Mouse (Mus musculus): ENCODE results near the gene Fam172a.
"Not testable (repeated sequence)": the region's sequence is repeated elsewhere in the genome, so short reads cannot be mapped to it uniquely, and the experiment has no call there.

The Fam172a gene

GRCm38 (mm10) chr13:77701733-77702132, at the start of gene Fam172a:
Gene Fam172a (plus strand): TSS chr13:77702033.
- not testable (repeated sequence) for DNase-seq

GRCm38 (mm10) chr13:77688651-77689050, 13.2 kb upstream of the Fam172a start:
- peak; percentile 54 for DNase-seq

DNA sequence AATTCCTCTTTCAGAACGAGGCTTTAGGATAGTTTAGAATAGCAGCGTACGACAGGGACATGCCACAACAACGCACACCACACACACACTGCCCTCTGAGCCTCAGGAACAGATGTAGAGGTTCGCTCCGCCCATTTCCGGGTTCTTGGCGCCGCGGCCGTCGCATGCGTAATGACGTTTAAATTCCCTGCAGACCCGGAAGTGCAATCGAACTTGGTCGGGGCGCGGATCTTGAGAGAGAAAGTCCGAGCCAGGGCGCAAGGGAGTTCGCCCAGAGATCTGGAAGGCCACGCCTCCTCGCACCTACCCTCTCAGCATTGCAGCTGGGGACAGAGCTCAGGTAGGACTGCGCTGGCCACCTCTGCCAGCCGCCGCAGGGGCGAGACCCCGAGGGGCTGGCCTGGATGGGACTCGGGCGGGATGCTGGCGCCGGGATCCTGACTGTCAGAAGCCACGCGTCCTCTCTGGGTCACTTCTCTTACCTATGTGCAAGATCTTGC, 6.7 kb downstream of the Fam172a start:
- DNase-seq: peak; percentile 99

DNA sequence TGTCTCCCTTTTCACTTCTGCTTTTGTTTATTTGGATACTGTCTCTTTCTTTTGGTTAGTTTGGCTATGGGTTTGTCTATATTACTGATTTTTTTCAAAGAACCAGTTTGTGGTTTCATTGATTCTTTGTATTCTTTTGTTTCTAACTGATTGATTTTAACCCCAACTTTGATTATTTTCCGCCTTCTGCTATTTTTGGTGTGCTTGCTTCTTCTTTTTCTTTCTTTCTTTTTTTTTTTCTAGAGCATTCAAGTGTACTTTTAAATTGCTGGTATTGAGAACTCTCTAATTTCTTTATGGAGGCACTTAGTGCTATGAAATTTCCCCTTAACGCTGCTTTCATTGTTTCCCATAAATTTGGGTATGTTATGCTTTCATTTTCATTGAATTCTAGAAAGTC, 15.7 kb downstream of the Fam172a start:
- no peak for DNase-seq

GRCm38 (mm10) chr13:77742822-77743221, 41.0 kb downstream of the Fam172a start:
- no peak for DNase-seq

DNA sequence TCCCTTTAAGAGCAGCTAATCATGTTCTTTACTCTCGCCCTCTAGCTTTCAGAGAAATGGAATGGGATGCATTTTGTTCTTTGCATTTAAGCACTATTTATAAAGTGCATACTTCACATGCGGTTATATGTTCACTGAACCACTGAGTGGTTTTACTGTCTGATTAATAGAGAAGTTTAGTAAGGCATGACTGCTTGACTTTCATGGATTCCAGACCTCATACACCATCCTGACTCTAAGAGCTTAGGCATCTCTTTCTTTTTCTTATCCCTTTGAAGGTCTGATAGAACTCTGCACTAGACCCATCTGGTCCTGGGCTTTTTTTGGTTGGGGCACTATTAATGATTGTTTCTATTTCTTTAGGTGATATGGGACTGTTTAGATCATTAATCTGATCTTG, 75.8 kb downstream of the Fam172a start:
- DNase-seq: no peak

- peak; percentile 60 for DNase-seq
Measured at GRCm38 (mm10) chr13:77807341-77807740, 105.5 kb downstream of the Fam172a start.

DNA sequence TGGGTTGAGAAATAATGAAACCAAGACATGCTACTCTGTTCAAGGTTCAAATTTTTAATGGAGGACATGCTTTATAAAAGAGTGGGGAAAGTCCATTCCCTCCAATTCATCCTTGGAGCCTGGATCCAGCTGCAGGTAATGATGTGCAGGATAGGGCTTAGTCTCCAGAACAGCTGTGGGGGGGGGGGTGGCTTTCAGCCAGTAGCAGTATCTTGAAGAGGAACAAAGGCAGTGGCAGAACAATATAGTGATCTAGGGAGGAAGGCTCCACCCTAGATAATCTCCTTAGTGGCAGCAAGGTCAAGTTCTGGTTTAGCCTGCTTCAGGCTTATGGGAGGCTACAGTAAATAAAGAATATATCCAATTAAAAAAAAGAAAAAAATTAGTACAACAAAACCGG, 108.6 kb downstream of the Fam172a start:
- no peak for DNase-seq

DNA sequence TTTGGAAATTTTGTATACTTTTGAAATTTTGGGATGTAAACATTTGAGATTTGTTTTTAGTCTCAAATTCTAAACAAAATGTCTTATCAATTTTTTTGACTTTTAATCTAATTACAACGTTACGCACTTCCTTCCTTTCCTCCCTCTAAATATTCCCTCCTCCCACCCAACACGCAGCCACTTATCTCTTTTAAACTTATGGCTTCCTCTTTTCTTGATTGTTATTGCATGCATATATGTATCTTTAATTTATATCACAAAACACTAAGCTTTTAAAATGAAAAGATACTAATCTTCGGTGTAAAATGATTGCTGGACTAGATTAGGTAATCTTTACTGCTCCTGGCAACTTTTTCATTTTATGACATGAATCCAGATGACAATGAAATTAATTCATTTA, 124.3 kb downstream of the Fam172a start:
- no peak for DNase-seq

DNA sequence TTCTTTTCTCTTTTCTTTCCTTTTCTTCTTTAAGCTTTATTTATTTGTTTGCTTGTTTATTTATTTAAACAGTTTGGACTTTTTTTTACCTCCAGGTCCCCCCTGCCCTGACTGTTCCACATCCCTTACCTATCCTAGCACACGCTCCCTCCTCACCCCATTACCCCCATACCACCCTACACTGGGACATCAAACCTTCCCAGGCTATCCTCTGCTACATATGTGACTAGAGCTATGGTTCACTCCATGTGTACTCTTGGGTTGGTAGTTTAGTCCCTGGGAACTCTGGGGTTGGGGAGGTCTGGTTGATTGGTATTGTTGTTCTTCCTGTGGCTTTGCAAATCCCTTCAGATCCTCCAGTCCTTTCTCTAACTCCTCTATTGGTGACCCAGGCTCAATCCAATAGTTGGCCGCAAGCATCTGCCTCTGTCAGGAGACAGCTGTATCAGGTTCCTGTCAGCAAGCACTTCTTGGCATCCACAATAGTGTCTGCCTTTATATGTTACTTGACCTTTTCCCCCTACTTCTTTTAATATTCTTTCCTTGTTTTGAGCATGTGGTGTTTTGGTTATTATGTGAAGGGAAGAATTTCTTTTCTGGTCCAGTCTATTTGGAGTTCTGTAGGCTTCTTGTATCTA, 141.3 kb downstream of the Fam172a start:
- DNase-seq: no peak

GRCm38 (mm10) chr13:77848868-77849267, 147.0 kb downstream of the Fam172a start:
- no peak for DNase-seq

DNA sequence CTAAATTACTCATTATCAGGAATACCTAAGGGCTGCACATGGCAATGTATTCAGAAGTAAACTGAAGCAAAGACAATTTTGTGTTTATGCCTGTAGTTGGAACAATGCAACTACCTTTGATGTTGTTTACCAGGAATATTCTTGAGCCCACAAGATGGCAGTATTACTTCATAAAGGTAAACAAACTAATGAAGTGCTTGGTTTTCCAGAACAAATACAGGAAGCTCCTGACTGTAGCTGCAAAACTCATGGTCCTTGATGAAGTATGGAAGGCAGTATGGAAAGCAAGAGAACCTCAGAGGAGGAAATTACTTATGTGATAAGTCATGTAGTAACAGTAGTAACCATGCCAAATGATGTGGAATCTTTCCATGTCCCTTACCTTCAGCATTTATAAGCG, 163.0 kb downstream of the Fam172a start:
- no peak for DNase-seq

DNA sequence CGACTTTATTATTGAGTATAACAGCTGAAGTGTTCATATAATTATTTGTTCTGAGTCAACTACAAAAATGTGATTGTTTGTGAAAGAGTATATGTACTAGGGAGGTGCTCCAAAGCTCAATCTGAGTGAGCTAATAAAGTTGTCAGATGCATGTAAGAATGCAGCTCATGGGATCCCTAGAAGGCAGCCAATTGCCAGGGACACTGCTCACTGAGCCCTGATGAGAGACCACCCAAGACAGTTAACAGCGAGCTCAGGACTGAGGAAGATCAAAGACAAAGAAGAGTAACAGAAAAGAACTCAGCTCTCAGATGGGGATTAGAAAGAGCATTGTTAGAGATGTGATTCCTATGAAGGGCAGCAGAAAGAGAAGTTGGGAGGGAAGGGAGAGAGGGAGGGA, 166.5 kb downstream of the Fam172a start:
- peak; percentile 44 for DNase-seq

GRCm38 (mm10) chr13:77878120-77878519, 176.3 kb downstream of the Fam172a start:
- no peak for DNase-seq

GRCm38 (mm10) chr13:77878545-77878944, 176.7 kb downstream of the Fam172a start:
- DNase-seq: no peak

GRCm38 (mm10) chr13:77897619-77898018, 195.8 kb downstream of the Fam172a start:
- DNase-seq: no peak

DNA sequence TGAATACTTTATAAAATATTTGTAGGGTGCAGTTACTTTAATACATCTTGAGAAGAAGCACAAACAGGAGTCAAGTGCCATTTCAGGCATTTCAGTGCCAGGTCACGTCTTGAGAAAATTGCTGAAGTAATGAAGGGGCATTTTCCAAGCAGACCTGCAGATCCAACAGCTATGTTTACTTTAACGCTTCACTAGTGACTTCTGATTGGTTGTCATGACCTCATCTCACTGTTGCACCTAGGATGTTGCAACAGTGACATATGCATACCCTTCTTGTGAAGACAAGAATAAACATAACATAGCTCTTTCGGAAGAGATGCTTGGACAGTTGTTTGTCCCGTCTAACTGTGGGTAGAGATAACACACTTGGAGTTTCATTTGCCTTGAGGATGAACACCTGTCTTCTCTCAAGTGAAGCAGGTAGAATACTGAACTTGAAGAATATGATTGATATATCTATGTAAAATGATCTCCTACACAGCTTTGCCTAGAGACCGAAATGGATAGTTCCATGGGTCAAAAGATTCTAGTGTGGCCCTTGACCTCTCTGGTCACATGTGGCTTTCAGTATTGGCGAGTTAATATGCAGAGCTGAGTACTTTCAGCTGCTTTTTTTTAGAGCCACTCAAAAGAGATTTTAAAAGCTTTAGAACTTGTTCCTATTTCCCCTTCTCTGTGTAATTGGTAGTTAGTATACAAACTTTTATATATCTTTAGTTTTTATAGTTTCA, 196.4 kb downstream of the Fam172a start:
- no peak for DNase-seq

DNA sequence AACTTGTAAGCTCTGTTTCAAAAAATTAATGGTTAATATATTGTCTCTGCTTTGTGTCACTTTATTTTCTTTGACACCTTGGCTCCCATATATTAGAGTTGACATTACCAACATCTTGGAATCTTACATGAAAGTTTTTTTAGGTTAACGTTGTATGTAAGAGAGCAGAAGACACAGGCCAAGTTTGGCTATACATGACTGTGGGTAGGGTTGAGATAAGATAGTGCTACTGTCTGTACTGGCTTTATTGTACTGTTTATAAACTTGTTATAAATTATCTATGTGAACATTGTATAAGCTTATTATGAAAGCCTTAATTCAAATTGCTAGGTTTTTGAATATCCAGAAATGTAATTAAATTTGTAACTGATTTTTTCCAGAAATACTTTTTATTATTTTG, 197.9 kb downstream of the Fam172a start:
- DNase-seq: no peak

DNA sequence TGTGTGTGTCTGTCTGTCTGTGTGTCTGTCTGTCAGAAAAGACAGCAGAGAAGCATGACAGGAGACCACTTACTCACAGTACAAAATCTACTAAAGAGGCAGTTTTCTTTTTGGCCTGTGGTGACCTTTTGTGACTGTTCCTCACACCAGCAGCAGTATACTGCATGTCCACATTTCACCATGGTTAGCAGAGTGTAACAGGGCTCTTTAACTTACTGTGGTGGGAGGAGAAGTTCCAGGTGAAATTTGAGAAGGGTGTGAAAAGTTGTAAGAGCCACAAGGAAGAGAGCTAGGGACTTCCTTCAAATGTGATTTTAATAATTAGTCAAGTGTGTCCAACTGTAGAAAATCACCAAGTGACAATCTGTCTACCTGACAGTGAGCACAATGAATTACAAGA, 199.0 kb downstream of the Fam172a start:
- DNase-seq: no peak

- DNase-seq: no peak
Measured at GRCm38 (mm10) chr13:77909184-77909583, 207.4 kb downstream of the Fam172a start.

- DNase-seq: peak; percentile 74
Measured at GRCm38 (mm10) chr13:77922834-77923233, 221.0 kb downstream of the Fam172a start.

DNA sequence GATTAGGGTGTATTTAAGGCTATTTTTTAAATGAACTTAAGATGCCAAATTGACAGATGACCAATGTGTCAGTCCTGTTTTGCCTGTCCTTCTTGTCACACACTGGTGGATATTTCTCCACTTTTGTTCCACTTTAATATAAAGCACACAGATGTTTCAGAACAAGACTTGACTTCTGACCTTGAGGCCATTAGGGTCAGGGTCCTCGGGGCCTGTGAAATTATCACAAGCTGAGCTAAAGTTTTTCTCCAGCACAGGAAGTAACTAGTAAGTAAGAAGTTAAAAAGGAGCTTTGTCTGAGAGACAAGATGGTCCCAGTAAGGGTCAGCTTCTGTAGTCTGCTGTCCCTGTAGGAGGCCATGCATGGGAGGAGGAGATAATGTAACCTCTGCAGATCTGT, 255.8 kb downstream of the Fam172a start:
- no peak for DNase-seq

DNA sequence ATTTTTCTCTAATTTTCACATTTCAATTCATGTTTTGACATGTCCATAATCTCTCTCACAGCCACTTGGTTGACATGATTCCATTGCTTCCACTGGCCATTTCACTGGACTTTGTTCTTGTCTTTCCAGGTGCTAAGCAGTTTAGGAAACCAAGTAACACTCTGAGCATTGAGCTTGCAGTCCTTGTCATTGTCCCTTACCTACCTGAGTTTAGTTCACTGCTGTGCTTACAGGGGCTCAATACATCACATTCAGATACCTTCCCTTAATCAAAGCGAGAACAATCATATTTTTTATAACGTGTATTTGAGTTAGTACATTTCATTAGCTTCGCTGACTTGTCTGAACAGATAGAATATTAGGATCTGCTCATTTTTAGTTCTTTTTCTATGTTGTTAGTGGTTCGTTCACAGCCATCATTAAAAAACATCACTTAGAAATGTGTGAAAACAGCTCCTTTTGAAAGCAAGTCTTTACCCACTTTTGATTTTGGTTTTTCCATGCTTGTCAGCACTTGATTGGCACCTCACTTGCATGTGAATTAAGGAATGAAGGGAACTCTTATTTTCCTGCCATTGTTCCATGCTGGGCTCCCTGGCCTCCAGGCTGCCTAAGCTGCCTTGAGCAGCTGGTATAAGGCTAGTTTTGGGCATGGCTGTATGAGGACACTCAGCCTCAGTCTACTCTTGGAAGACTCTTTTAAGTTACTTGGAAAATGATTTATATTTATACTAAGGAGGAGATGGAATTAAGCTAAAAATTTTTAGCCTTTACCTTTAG, 257.9 kb downstream of the Fam172a start:
- no peak for DNase-seq

GRCm38 (mm10) chr13:77976248-77976647, 274.4 kb downstream of the Fam172a start:
- no peak for DNase-seq
